Mouse (Mus musculus) liver, embryonic 16.5 days (tissue): ENCODE results near the gene Khdc3. TPM values are rescaled to one million over a fixed set of nuclear protein-coding genes. Genes with fewer than 3 reads are reported as not detected.
"Not testable (repeated sequence)": the region's sequence is repeated elsewhere in the genome, so short reads cannot be mapped to it uniquely, and the experiment has no call there.

ENCODE experiments used
- ATAC-seq: fragments of 200-750 bp; cut with Nextera tagmentation; 2 replicates; pipeline ENCODE4 v1.8.0; 2017; ENCODE audit warnings: low read depth, mild to moderate bottlenecking, moderate number of reproducible peaks, moderate library complexity
- H3K27ac ChIP-seq: fragments of 300-500 bp; sonication (generic); 2 replicates; pipeline ENCODE4 v1.5.1; 2014; ENCODE audit warnings: mild to moderate bottlenecking, low read length
- H3K27me3 ChIP-seq: fragments of 300-500 bp; sonication (generic); 2 replicates; pipeline ENCODE4 v1.6.1; 2014; ENCODE audit warnings: low read depth, low read length, mixed read lengths; ENCODE audit not compliant: control insufficient read depth, insufficient read depth
- H3K36me3 ChIP-seq: fragments of 300-500 bp; sonication (generic); 2 replicates; pipeline ENCODE4 v1.6.1; 2014; ENCODE audit warnings: mild to moderate bottlenecking; ENCODE audit not compliant: control insufficient read depth, insufficient read depth
- H3K4me1 ChIP-seq: fragments of 300-500 bp; sonication (generic); 2 replicates; pipeline ENCODE4 v1.6.1; 2014; ENCODE audit warnings: low read depth, low read length, mixed read lengths; ENCODE audit not compliant: control insufficient read depth
- H3K4me2 ChIP-seq: fragments of 300-500 bp; sonication (generic); 2 replicates; pipeline ENCODE4 v1.6.1; 2014; ENCODE audit warnings: low read depth, low read length, mixed read lengths
- H3K4me3 ChIP-seq: fragments of 300-500 bp; sonication (generic); 2 replicates; pipeline ENCODE4 v1.5.1; 2014; ENCODE audit warnings: low read depth, mild to moderate bottlenecking, low read length
- H3K9ac ChIP-seq: fragments of 300-500 bp; sonication (generic); 2 replicates; pipeline ENCODE4 v1.6.1; 2014; ENCODE audit warnings: low read depth, low read length
- H3K9me3 ChIP-seq: fragments of 300-500 bp; sonication (generic); replicated peaks from 2 replicates; pipeline ENCODE4 v1.6.1; 2016; ENCODE audit warnings: low read length; ENCODE audit not compliant: control insufficient read depth
- WGBS: fragments of 180-500 bp; shearing (Covaris S2); extraction: QIAGEN DNeasy Blood & Tissue Kit; methylation state at CpG from one replicate; pipeline ENCODE4 v1.1.7; 2014; ENCODE audit not compliant: insufficient replicate concordance; 5-methylcytosine and 5-hydroxymethylcytosine counted together
- polyA plus RNA-seq: library from polyadenylated mRNA; unstranded; fragments of >200 nt; fragmentation: Nextera tagmentation; extraction: Ambion mirVana; gene quantifications from 2 replicates; pipeline ENCODE4 v1.2.1, GENCODE M21; 2015

The Khdc3 gene
- polyA plus RNA-seq, 1 experiment from 2014 or later: 0.05 TPM

- peak within 1 kb of the TSS; percentile 74 for H3K4me2 ChIP-seq
- peak; percentile 92 for ATAC-seq
- under 1% methylated on average over 64 of the region's 64 CpGs for WGBS
These were observed 11.6 kb downstream of the Khdc3 start, which contains the start of gene Rsl24d1 for GRCm38 (mm10) chr9:73112919-73113906. Gene Rsl24d1, plus strand, starts transcription at chr9:73113426.

DNA sequence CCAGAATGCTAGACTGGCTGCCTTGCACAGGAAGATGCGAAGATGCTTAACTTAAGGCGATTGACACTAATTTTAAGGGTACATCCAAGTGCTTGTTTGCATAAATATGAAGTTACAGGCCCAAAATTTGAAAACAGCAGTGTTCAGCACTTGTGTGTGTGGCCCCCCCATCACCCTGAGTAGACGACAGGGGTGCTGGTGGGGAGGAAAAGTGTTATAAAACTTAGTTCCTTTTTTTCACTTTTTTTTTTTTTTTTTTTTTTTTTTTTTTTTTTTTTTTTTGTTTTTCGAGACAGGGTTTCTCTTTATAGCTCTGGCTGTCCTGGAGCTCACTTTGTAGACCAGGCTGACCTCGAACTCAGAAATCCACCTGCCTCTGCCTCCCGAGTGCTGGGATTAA is 15.1 kb downstream of the Khdc3 start:
- not testable (repeated sequence) for H3K4me2 ChIP-seq, H3K4me1 ChIP-seq, ATAC-seq, H3K27ac ChIP-seq, H3K27me3 ChIP-seq, H3K9ac ChIP-seq, H3K9me3 ChIP-seq, H3K4me3 ChIP-seq
- H3K36me3 ChIP-seq: peaks cover 23% of the 10 kb centered on the region
- WGBS: 74% methylated on average over 5 of the region's 6 CpGs

More at GRCm38 (mm10) chr9:73112919-73113906, 11.6 kb downstream of the Khdc3 start, which contains the start of gene Rsl24d1:
- no peaks in the 10 kb centered on the region for H3K9me3 ChIP-seq
- peak within 1 kb of the TSS; percentile 51 for H3K27ac ChIP-seq
- peak within 1 kb of the TSS; percentile 80 for H3K9ac ChIP-seq
- peaks cover 4% of the 10 kb centered on the region for H3K4me1 ChIP-seq
- no peaks in the 10 kb centered on the region for H3K27me3 ChIP-seq
- H3K4me3 ChIP-seq: peak within 1 kb of the TSS; percentile 92
- H3K36me3 ChIP-seq: peaks cover 9% of the 10 kb centered on the region

DNA sequence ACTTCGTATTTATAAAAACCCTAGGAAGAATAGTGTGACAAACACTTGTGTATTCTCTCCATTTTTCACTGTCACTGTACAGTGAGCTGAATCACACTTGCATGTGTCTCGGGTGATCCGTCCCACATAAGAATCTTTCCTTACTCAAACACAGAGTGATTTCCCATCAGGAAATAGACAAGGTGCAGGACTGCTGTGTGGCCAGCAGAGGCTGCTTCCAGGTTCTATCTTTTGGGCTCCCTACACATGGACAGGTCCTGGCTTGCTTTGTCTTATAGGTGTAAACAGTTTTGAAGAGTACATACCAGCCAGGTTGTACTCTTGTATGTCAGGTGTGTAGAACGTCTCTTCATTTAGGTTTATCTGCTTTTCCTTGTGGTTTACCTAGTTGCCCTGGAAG is 16.4 kb downstream of the Khdc3 start:
- H3K4me2 ChIP-seq: no peak overlapping the region
- no peak overlapping the region for H3K4me3 ChIP-seq
- H3K27ac ChIP-seq: no peak overlapping the region
- H3K9me3 ChIP-seq: no peaks in the 10 kb centered on the region
- peaks cover 4% of the 10 kb centered on the region for H3K4me1 ChIP-seq
- no peak overlapping the region for H3K9ac ChIP-seq
- H3K27me3 ChIP-seq: no peaks in the 10 kb centered on the region
- ATAC-seq: no peak
- peaks cover 26% of the 10 kb centered on the region for H3K36me3 ChIP-seq
- 73% methylated on average over 4 of the region's 4 CpGs for WGBS

GRCm38 (mm10) chr9:73121735-73122134 is 20.1 kb downstream of the Khdc3 start:
- H3K9me3 ChIP-seq: no peaks in the 10 kb centered on the region
- H3K9ac ChIP-seq: no peak overlapping the region
- no peak overlapping the region for H3K4me3 ChIP-seq
- H3K4me1 ChIP-seq: no peaks in the 10 kb centered on the region
- H3K27me3 ChIP-seq: no peaks in the 10 kb centered on the region
- no peak for ATAC-seq
- 64% methylated on average over 8 of the region's 8 CpGs for WGBS
- no peak overlapping the region for H3K27ac ChIP-seq
- H3K36me3 ChIP-seq: peaks cover 28% of the 10 kb centered on the region
- H3K4me2 ChIP-seq: no peak overlapping the region

DNA sequence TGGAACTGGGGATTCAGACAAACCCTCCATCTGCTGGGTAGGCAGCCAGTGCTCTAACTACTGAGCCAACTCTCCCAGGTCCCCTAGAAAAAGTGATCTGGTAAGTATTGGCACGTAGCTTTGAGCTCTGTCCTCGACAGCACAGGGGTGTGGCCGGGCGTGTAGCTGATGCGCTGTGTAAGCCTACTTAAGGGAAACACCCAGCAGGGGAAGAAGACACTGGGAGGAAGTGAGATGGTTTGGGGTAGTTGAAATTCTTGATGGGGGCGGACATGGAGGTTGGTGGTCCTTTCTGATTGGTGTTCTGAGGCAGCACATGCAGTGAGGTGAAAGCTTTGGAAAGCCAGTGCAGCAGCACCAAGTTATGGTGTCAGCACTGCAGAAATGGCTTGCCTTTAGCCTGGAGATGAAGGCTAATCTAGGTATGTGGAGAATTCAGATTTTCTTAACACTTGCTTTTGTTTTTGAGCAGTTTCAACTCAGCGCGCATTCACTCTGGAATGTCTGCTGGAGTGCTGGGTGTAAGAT is 23.5 kb downstream of the Khdc3 start:
- Histone ChIP-seq H3K4me3 (no peak overlapping the region), H3K27ac (no peak overlapping the region), H3K4me1 (no peaks in the 10 kb centered on the region), H3K27me3 (no peaks in the 10 kb centered on the region), H3K9ac (no peak overlapping the region), H3K36me3 (peaks cover 23% of the 10 kb centered on the region), H3K9me3 (no peaks in the 10 kb centered on the region), H3K4me2 (no peak overlapping the region)
- WGBS: 58% methylated on average over 8 of the region's 8 CpGs
- ATAC-seq: no peak

DNA sequence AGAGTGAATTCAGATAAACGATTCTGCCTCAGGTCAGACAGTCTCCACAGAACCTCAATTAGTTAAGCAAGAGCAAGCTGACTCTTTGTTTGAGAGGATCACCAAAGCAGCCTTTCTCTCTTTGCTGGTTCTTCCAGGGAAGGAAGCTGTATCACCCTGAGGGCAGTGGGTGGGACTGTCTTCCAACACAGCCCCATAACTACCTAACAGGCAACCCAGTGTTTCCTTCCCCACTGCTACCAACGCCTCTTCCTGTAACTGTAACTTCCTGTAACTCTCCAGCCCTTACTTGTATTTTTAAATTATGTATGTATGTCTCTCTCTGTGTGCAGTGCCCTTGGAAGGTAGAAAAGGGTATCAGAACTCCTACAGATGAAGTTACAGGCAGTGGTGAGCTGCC is 25.8 kb downstream of the Khdc3 start:
- Histone ChIP-seq H3K27ac (peak overlapping the region; percentile 43), H3K36me3 (peaks cover 10% of the 10 kb centered on the region; the same call in 1 of the 2 replicates)
- 33% methylated on average over 2 of the region's 2 CpGs for WGBS

DNA sequence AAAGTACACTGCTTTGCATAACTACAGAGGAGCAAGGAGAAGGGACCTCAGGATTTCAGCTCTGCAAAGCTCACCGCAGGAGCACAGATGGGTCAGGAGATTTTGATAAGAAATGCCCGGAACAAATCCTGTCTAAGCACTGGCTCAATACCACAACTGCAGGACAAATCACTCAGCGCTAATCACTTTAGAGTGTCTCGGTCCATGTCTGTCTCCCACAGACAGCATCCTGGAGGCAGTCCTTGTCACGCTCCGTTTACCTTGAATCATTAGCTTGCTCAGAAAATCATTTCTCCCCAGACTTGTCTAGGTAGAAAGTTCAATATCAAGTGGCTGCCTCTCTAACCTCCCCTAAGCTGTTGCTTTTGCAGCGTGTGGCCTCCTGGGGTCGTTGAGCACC is 28.2 kb downstream of the Khdc3 start:
- Histone ChIP-seq H3K4me1 (no peaks in the 10 kb centered on the region), H3K27me3 (no peaks in the 10 kb centered on the region), H3K9me3 (no peaks in the 10 kb centered on the region), H3K36me3 (peaks cover 8% of the 10 kb centered on the region; the same call in 1 of the 2 replicates), H3K4me3 (no peak overlapping the region), H3K9ac (no peak overlapping the region), H3K4me2 (no peak overlapping the region), H3K27ac (no peak overlapping the region)
- no peak for ATAC-seq
- WGBS: 76% methylated on average over 8 of the region's 8 CpGs

More for the DNA sequence above, 25.8 kb downstream of the Khdc3 start:
- ATAC-seq: no peak
- Histone ChIP-seq H3K4me3 (no peak overlapping the region), H3K4me2 (no peak overlapping the region), H3K9me3 (no peaks in the 10 kb centered on the region), H3K9ac (no peak overlapping the region), H3K4me1 (no peaks in the 10 kb centered on the region), H3K27me3 (no peaks in the 10 kb centered on the region)

DNA sequence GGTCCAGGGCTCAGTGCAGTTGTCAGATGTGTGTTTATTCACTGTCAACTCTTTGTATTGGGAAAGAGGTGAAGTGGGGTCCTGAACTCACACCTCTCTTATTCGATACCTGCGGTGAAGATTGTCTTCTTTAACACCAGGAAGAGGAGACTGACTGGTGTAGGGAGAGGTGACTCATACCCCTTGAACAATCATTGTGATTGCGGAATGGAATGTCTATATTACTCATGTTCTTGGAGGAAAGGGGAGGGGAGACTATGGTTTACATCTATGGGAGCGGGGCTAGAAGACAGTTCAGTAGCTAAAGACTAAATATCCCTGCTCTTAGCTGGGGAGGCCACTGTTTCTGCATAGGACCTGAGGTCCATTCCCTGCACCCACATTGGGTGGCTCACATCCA is 28.9 kb downstream of the Khdc3 start:
- no peak for ATAC-seq

More for the DNA sequence above, 28.9 kb downstream of the Khdc3 start:
- 82% methylated on average over 4 of the region's 4 CpGs for WGBS
- Histone ChIP-seq H3K4me1 (no peaks in the 10 kb centered on the region), H3K4me2 (no peak overlapping the region), H3K4me3 (no peak overlapping the region), H3K27ac (no peak overlapping the region), H3K9me3 (no peaks in the 10 kb centered on the region), H3K27me3 (no peaks in the 10 kb centered on the region), H3K9ac (no peak overlapping the region), H3K36me3 (peaks cover 8% of the 10 kb centered on the region; the same call in 1 of the 2 replicates)
